Mouse (Mus musculus) embryonic facial prominence, embryonic 14.5 days (tissue): ENCODE data around the gene Nrarp. TPM values are rescaled to one million over a fixed set of nuclear protein-coding genes. Genes with fewer than 3 reads are reported as not detected.

Source experiments
- ATAC-seq: fragments of 200-750 bp; cut with Nextera tagmentation; 2 replicates; pipeline ENCODE4 v1.8.0; 2017; ENCODE audit warnings: low read depth, moderate number of reproducible peaks, moderate TSS enrichment
- DNase-seq: peaks from one replicate; pipeline ENCODE4 v3.0.0-alpha.2; 2015; ENCODE audit warnings: low spot score
- H3K27ac ChIP-seq: fragments of 300-500 bp; sonication (generic); replicated peaks from 2 replicates; pipeline ENCODE4 v1.5.1; 2014; ENCODE audit warnings: low read depth, mild to moderate bottlenecking, low read length, moderate library complexity
- H3K27me3 ChIP-seq: fragments of 300-500 bp; sonication (generic); replicated peaks from 2 replicates; pipeline ENCODE4 v1.6.1; 2014; ENCODE audit warnings: low read length; ENCODE audit not compliant: control insufficient read depth, insufficient read depth
- H3K36me3 ChIP-seq: fragments of 300-500 bp; sonication (generic); 2 replicates; pipeline ENCODE4 v1.6.1; 2014; ENCODE audit warnings: low read length, mixed read lengths; ENCODE audit not compliant: control insufficient read depth, insufficient read depth
- H3K4me1 ChIP-seq: fragments of 300-500 bp; sonication (generic); 2 replicates; pipeline ENCODE4 v1.6.1; 2014; ENCODE audit warnings: antibody characterized with exemption, low read length; ENCODE audit not compliant: control insufficient read depth, insufficient read depth
- H3K4me2 ChIP-seq: fragments of 300-500 bp; sonication (generic); 2 replicates; pipeline ENCODE4 v1.6.1; 2014; ENCODE audit warnings: low read depth, mild to moderate bottlenecking, low read length, moderate library complexity, mixed read lengths
- H3K4me3 ChIP-seq: fragments of 300-500 bp; sonication (generic); 2 replicates; pipeline ENCODE4 v1.5.1; 2014; ENCODE audit warnings: low read depth, mild to moderate bottlenecking, low read length
- H3K9ac ChIP-seq: fragments of 300-500 bp; sonication (generic); 2 replicates; pipeline ENCODE4 v1.6.1; 2014; ENCODE audit warnings: low read depth, mild to moderate bottlenecking, low read length, moderate library complexity, mixed read lengths
- H3K9me3 ChIP-seq: fragments of 300-500 bp; sonication (generic); 2 replicates; pipeline ENCODE4 v1.6.1; 2016; ENCODE audit warnings: low read length; ENCODE audit not compliant: control insufficient read depth
- WGBS: fragments of 180-500 bp; shearing (Covaris S2); extraction: QIAGEN DNeasy Blood & Tissue Kit; methylation state at CpG from one replicate; pipeline ENCODE4 v1.1.7; 2014; 5-methylcytosine and 5-hydroxymethylcytosine counted together
- polyA plus RNA-seq: library from polyadenylated mRNA; unstranded; fragments of >200 nt; fragmentation: Nextera tagmentation; extraction: Ambion mirVana; gene quantifications from 2 replicates; pipeline ENCODE4 v1.2.1, GENCODE M21; 2014

The Nrarp gene
- polyA plus RNA-seq, 1 experiment from 2014 or later, result 16.5 TPM

DNA sequence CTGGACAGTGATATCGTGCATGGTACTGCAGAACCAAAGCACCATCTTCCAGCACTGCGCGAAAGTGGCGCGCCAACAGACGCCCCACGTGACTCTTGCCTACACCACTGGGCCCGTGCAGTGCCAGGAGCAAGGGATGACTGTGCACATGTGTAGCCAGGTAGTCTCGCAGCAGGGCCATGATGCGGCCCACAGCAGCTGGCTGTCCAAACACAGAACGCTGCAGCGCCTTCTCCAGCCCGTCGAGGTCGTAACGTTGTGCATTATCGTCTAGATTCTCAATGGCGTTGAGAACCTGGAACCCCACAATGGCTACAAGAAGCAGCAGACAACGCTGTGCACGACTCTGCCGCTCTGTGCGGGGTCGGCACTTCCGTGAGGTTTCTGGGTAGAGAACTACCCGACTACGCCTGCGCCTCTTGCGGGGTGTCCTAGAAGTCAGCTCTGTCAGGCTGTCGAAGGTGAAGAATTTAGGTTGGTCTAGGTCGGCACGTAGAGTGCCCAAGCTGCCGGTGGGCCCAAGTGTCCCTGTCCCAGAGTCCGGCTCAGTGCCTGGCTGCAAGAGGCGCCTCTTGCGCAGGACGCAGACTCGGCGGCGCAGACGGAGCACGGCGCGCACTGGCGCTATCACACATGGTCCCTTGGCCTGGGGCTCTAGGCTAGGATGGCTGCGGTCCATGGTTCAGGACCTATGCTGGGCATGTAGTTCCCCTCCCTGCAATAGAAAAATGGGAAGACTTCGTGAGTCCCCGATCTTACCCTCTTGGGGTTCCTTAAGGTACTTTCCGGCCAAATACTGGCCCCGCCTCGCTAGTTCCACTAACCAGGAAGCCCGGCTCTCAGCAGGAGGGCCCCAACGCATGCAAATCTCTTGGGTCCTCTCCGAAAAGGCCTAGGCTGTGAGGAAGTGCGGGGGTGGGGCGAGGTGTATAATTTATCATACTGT, 14.9 kb downstream of the Nrarp start:
- Histone ChIP-seq H3K27me3 (peaks cover 28% of the 10 kb centered on the region), H3K27ac (no peak overlapping the region), H3K36me3 (peaks cover 25% of the 10 kb centered on the region), H3K4me2 (peak overlapping the region; percentile 51), H3K4me3 (peak overlapping the region; percentile 28), H3K9me3 (no peaks in the 10 kb centered on the region), H3K9ac (peak overlapping the region; percentile 46), H3K4me1 (no peaks in the 10 kb centered on the region; the same call in 1 of the 2 replicates)
- no peak for DNase-seq
- ATAC-seq, result no peak
- 21% methylated on average over 55 of the region's 55 CpGs for WGBS

DNA sequence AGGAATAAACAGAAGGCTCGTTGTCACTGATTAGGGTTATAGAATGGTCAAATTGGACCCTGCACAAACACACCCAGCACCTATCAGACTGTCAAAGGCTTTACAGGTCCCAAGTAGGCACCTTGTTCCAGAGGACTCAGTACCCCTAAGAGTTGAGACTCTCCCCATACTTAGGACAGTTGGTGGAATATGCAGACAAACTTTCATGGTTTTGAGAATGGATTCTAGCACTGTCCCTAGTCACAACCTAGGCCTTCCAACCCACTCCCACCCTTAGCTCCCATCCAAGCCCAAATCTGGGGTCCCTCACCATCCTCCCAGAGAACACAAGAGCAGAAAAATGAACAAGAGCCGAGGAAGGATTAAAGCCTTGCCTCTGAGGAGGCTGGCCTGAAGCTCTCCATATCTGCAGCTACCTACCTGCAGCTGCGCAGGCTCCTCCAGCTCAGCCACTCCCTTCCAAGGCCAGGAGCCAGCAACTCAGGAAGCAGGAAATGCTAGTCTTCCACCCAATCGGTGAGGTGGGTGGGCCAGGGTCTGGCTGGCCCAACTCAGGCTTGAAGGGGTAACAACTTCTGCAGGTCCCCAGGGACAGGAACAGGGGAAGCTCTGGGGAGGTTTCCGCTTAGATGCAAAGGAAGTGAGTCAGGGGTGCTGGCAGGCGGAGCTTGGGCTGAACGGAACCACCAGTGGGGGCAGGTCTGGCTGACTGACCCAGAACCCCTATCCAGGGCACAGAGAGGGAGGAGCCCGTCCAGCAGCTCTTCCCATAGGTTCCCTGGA, 15.8 kb downstream of the Nrarp start, which contains the start of gene Tor4a:
Gene Tor4a (minus strand): TSS at position 715 of the 783 bp plus-strand sequence.
- Histone ChIP-seq H3K9me3 (no peaks in the 10 kb centered on the region), H3K27me3 (peaks cover 28% of the 10 kb centered on the region), H3K9ac (peak within 1 kb of the TSS; percentile 46), H3K36me3 (peaks cover 34% of the 10 kb centered on the region), H3K27ac (peak within 1 kb of the TSS; percentile 13; the same call in 1 of the 2 replicates), H3K4me1 (no peaks in the 10 kb centered on the region; the same call in 1 of the 2 replicates), H3K4me2 (peak within 1 kb of the TSS; percentile 51), H3K4me3 (peak within 1 kb of the TSS; percentile 28)
- DNase-seq, result peak; percentile 89
- WGBS, result 9% methylated on average over 7 of the region's 8 CpGs
- ATAC-seq, result peak; percentile 74

DNA sequence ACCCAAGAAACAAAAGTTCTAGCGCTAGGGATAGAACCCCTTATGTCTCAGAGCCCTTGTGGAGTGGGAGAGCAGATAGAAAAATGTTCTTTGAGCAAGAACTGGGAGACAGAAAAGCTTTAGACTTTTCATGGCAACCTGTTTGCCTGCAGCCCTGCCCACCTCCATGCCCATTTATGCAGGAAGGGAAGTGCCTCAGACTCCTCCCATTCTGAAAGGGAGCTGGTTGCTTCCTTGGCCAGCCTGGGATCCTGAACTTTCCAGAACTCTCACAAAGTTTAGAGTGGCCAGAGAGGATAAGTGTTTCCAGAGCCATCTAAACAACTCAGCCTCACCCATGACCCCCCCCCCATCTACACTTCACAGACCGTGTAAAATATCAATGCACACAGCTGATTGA, 16.6 kb downstream of the Nrarp start:
- Histone ChIP-seq H3K4me3 (no peak overlapping the region), H3K4me1 (no peaks in the 10 kb centered on the region; the same call in 1 of the 2 replicates), H3K4me2 (peak overlapping the region; percentile 51), H3K9me3 (no peaks in the 10 kb centered on the region), H3K27ac (peak overlapping the region; percentile 13; the same call in 1 of the 2 replicates), H3K27me3 (peaks cover 28% of the 10 kb centered on the region), H3K9ac (no peak overlapping the region), H3K36me3 (peaks cover 42% of the 10 kb centered on the region)
- 16% methylated on average over 2 of the region's 2 CpGs for WGBS
- ATAC-seq (no peak), DNase-seq (no peak)

DNA sequence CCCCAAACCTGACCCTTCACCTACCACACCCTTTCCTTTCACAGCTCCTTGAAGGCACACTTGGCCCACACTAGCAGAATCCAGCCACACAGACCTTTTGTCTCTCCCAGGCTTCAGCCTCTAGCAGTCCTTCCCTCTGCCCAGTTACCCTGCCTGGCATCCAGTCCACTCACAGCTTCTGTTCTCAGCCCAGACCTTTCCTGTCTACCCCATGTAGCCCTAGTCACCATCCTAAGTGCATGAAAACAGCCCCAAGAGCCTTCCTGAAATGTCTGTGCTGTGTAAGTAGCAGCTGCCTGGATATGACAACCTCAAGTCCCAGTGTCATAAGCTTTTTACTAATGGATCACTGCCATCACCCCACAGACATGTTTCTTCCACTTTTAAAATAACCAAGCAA, 17.4 kb downstream of the Nrarp start:
- ATAC-seq (no peak), DNase-seq (no peak)
- H3K27me3 ChIP-seq, result peaks cover 28% of the 10 kb centered on the region
- no peak overlapping the region for H3K4me3 ChIP-seq
- H3K36me3 ChIP-seq, result peaks cover 50% of the 10 kb centered on the region
- no peaks in the 10 kb centered on the region for H3K9me3 ChIP-seq
- H3K9ac ChIP-seq, result no peak overlapping the region
- H3K4me1 ChIP-seq, result no peaks in the 10 kb centered on the region; the same call in 1 of the 2 replicates
- no peak overlapping the region for H3K27ac ChIP-seq
- no peak overlapping the region for H3K4me2 ChIP-seq

DNA sequence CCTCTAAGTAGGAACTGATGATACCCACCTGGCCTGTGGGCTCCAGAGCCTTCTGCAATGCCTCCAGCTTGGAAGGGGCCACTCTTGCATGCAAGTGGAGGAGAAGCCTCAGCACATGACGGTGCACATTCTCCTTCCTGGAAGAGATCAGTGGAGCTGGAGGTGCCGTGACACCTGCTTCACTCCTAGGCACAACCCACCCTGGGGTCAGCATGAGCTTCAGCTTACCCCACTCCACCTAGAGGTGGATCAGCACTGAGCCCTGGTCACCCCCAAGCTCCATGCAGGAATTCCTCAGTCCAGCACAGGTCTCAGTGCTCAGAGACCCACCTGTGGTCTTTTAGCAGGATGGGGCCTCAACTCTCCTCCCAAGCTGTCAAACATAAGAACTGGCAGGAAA, 20.1 kb downstream of the Nrarp start:
- no peaks in the 10 kb centered on the region for H3K9me3 ChIP-seq
- H3K4me3 ChIP-seq, result no peak overlapping the region
- no peak for ATAC-seq
- no peaks in the 10 kb centered on the region for H3K4me1 ChIP-seq
- H3K4me2 ChIP-seq, result no peak overlapping the region
- peaks cover 14% of the 10 kb centered on the region for H3K27me3 ChIP-seq
- no peak overlapping the region for H3K9ac ChIP-seq
- no peak for DNase-seq
- WGBS, result 100% methylated on average over 2 of the region's 2 CpGs
- H3K36me3 ChIP-seq, result peaks cover 76% of the 10 kb centered on the region
- no peak overlapping the region for H3K27ac ChIP-seq

DNA sequence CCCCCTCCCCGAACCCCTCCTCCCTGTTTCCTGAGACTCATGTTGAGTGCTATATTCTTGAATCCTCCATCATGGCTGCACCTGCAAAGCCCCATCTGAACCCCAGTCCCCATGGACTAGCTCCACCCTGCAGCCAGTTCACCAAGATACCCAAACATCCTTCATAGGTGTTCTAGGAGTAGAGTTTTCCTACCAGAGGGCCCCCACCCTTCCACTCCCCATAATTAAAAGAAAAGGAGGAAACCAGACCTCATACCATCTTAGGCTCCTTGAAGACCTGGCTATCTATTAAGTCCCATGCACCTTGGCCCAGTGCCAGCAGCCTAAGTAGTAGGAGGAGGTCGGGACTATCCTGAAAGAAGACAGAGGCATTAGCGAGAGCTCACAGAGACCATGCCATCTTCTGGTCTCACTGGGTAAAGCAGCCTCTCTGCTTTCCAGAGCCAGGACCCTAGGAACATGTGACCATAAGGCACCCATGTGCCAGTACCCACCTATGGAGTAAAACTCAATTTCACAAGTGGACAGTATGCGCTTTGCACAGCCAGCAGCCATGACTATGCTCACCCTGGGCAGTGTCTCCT, 23.2 kb downstream of the Nrarp start:
- Histone ChIP-seq H3K27me3 (no peaks in the 10 kb centered on the region), H3K4me1 (no peaks in the 10 kb centered on the region), H3K27ac (no peak overlapping the region), H3K36me3 (peaks cover 95% of the 10 kb centered on the region), H3K9ac (no peak overlapping the region), H3K9me3 (no peaks in the 10 kb centered on the region), H3K4me2 (no peak overlapping the region), H3K4me3 (no peak overlapping the region)
- DNase-seq (no peak), ATAC-seq (no peak)
- WGBS, result 63% methylated on average over 4 of the region's 4 CpGs

DNA sequence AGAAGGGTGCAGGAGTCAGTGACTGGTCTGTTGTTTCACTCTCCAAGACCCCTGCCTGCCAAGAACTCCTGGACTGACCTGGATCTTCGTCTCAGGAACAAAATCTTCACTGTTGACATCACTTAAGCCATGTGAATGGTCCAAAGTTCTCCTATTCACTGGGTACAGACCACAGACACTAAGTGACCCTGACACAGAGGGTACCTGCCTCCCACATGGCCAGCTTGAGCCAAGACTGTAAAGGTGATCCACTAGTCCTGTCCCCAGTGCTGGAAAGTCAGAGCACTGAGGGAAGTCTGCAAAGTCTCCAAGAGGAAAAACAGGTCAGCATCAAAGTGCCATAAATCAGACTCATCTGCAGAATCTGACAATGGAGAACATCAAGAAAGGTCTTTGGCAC, 27.0 kb downstream of the Nrarp start:
- Histone ChIP-seq H3K36me3 (peaks cover 62% of the 10 kb centered on the region), H3K4me3 (no peak overlapping the region), H3K9ac (no peak overlapping the region), H3K27ac (no peak overlapping the region), H3K27me3 (no peaks in the 10 kb centered on the region), H3K4me2 (no peak overlapping the region), H3K4me1 (peaks cover 11% of the 10 kb centered on the region), H3K9me3 (no peaks in the 10 kb centered on the region)
- ATAC-seq (no peak), DNase-seq (no peak)
- 72% methylated on average over 1 of the region's 1 CpGs for WGBS

DNA sequence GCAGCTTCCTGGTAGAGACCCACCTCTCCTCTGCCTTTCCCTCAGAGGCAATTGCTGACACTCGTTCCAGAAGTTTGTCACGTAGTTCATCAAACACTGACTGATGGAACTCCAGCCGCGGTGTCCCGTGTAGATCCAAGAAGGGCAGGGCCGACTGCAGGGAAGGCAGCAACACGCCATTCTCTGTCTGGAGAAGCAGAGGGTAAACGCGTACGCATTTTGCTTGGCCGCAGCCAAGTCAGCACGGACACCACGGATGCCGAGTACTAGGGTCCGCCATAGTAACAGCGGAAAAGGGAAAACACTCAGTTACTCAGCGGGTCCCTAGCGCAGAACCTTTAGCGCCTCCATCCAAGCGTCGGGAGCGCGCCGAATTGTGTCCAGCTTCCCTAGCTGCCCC, 30.1 kb downstream of the Nrarp start:
- peak overlapping the region; percentile 88 for H3K9ac ChIP-seq
- H3K36me3 ChIP-seq, result peaks cover 31% of the 10 kb centered on the region
- H3K4me3 ChIP-seq, result peak overlapping the region; percentile 85
- H3K27me3 ChIP-seq, result no peaks in the 10 kb centered on the region
- H3K4me1 ChIP-seq, result peaks cover 11% of the 10 kb centered on the region
- peak overlapping the region; percentile 91 for H3K27ac ChIP-seq
- H3K9me3 ChIP-seq, result no peaks in the 10 kb centered on the region
- DNase-seq (no peak), ATAC-seq (no peak)
- peak overlapping the region; percentile 74 for H3K4me2 ChIP-seq
- under 1% methylated on average over 22 of the region's 24 CpGs for WGBS
